Mouse (Mus musculus) left cerebral cortex, adult 18-20 months (tissue): ENCODE results near the gene Ids. TPM values are rescaled to one million over a fixed set of nuclear protein-coding genes. Genes with fewer than 3 reads are reported as not detected.
"Not testable (repeated sequence)": the region's sequence is repeated elsewhere in the genome, so short reads cannot be mapped to it uniquely, and the experiment has no call there.

Source experiments
- DNase-seq, 2 experiments: peaks; one replicate each; pipeline ENCODE4 v3.0.0; 2021 to 2022; ENCODE audit warnings: low spot score in 2 of 2, mixed read lengths in 1 of 2
- long read RNA-seq, 2 experiments: library from polyadenylated mRNA; stranded (forward); transcript quantifications; one replicate each; pipeline ENCODE4 v2.0.0; 2021
- total RNA-seq, 2 experiments: library from RNA; stranded (reverse); gene quantifications; 2 replicates each; pipeline ENCODE4 v1.2.3; 2021

Gene Ids
- 100 to 1,000 TPM; 324 to 348 TPM for total RNA-seq
- long read RNA-seq, experiment 1, full-length matches to known transcripts = 21 of 60 reads
- long read RNA-seq, experiment 1, partial matches to known transcripts = 3 of 60 reads
- long read RNA-seq, experiment 1, other reads (novel, unspliced or antisense) = 36 of 60 reads
- long read RNA-seq, experiment 2, full-length matches to known transcripts = 22 of 67 reads
- long read RNA-seq, experiment 2, partial matches to known transcripts = 6 of 67 reads
- long read RNA-seq, experiment 2, other reads (novel, unspliced or antisense) = 39 of 67 reads

- DNase-seq = peak; percentile 78 to 82
Measured at GRCm38 (mm10) chrX:70364661-70365613, at the start of gene Ids. Gene Ids, minus strand, starts transcription at chrX:70365084.

GRCm38 (mm10) chrX:70392636-70393035 is 27.8 kb upstream of the Ids start:
- not testable (repeated sequence) for DNase-seq

GRCm38 (mm10) chrX:70385962-70386351 is 21.1 kb upstream of the Ids start:
- DNase-seq = peak in 1 of 2 experiments; percentile 4

- peak; percentile 57 to 76 for DNase-seq
Measured at GRCm38 (mm10) chrX:70385276-70385961, 20.5 kb upstream of the Ids start, which contains the start of gene 1110012L19Rik. Gene 1110012L19Rik, plus strand, starts transcription at chrX:70385877.

- no peak for DNase-seq
Measured at GRCm38 (mm10) chrX:70384917-70385275, 20.0 kb upstream of the Ids start.

GRCm38 (mm10) chrX:70374469-70375110 is 9.7 kb upstream of the Ids start:
- not testable (repeated sequence) for DNase-seq

- DNase-seq = not testable (repeated sequence)
Measured at GRCm38 (mm10) chrX:70369758-70370157, 4.9 kb upstream of the Ids start.

- DNase-seq = no peak
Measured at GRCm38 (mm10) chrX:70364202-70364601, 682 bp downstream of the Ids start.

GRCm38 (mm10) chrX:70363446-70363845 is 1.4 kb downstream of the Ids start:
- peak; percentile 6 to 16 for DNase-seq

- peak; percentile 2 to 13 for DNase-seq
Measured at GRCm38 (mm10) chrX:70362985-70363384, 1.9 kb downstream of the Ids start.

- DNase-seq = peak; percentile 59 to 66
Measured at GRCm38 (mm10) chrX:70330202-70330843, 34.6 kb downstream of the Ids start.

- no peak for DNase-seq
Measured at GRCm38 (mm10) chrX:70328530-70329143, 36.2 kb downstream of the Ids start.

- no peak for DNase-seq
Measured at GRCm38 (mm10) chrX:70327656-70328055, 37.2 kb downstream of the Ids start.

GRCm38 (mm10) chrX:70319254-70319653 is 45.6 kb downstream of the Ids start:
- DNase-seq = no peak

- DNase-seq = no peak
Measured at GRCm38 (mm10) chrX:70314949-70315641, 49.8 kb downstream of the Ids start.
